Mouse (Mus musculus) ES-E14 (cell line): ENCODE measurements around the gene Olfr102.

Experiments
- CHD2 ChIP-seq: IDR thresholded peaks from 2 replicates; pipeline ENCODE4 v1.6.1; 2014; ENCODE audit warnings: mild to moderate bottlenecking, low read depth, low read length, inconsistent platforms
- HCFC1 ChIP-seq: IDR thresholded peaks from 2 replicates; pipeline ENCODE4 v1.6.1; 2012; ENCODE audit warnings: low read length, inconsistent platforms, borderline replicate concordance; ENCODE audit not compliant: insufficient read depth
- MAFK ChIP-seq: IDR thresholded peaks from 2 replicates; pipeline ENCODE4 v1.6.1; 2014; ENCODE audit warnings: mild to moderate bottlenecking, low read depth, low read length, inconsistent platforms; ENCODE audit not compliant: insufficient read depth
- ZC3H11A ChIP-seq: IDR thresholded peaks from 2 replicates; pipeline ENCODE4 v1.6.1; 2012; ENCODE audit warnings: low read depth, mild to moderate bottlenecking, inconsistent platforms, low read length, borderline replicate concordance
- ZNF384 ChIP-seq: IDR thresholded peaks from 2 replicates; pipeline ENCODE4 v1.6.1; 2012; ENCODE audit warnings: low read depth, low read length, inconsistent platforms

GRCm38 (mm10) chr17:37359282-37359681 lies 42.4 kb upstream of the Olfr102 start, which contains the start of gene Olfr104-ps:
- TF ChIP-seq ZC3H11A: no peak
- no peak for TF ChIP-seq HCFC1
- TF ChIP-seq MAFK: no peak
- no peak for TF ChIP-seq ZNF384
- no peak for TF ChIP-seq CHD2
